Mouse (Mus musculus) skeletal muscle tissue, postnatal 0 days (tissue): ENCODE results near the gene Kcng1. TPM values are rescaled to one million over a fixed set of nuclear protein-coding genes. Genes with fewer than 3 reads are reported as not detected.

Source experiments
- polyA plus RNA-seq: library from polyadenylated mRNA; unstranded; fragments of >200 nt; fragmentation: Nextera tagmentation; extraction: Ambion mirVana; gene quantifications from 2 replicates; pipeline ENCODE4 v1.2.1, GENCODE M21; 2015

Kcng1 gene
- polyA plus RNA-seq = 0.09 and 0.13 TPM in 2 replicates

GRCm38 (mm10) chr2:168281582-168281981, at the start of gene Kcng1:
Kcng1 (minus strand) TSS chr2:168281736.

GRCm38 (mm10) chr2:168230026-168230728, 51.4 kb downstream of the Kcng1 start, which contains the start of the genes Gm20716, Dpm1 and Mocs3:
Gm20716 (minus strand) TSS chr2:168230364.
Dpm1 (minus strand) TSS chr2:168230591.
Mocs3 (plus strand) TSS chr2:168230622.

Other genes with a start within 250 kb of the Kcng1 start
- 0.87 and 1.2 TPM in 2 replicates for gene Pard6b, start 200.7 kb downstream of the Kcng1 start, polyA plus RNA-seq
- 3.5 and 5.0 TPM in 2 replicates for gene Adnp, start 74.6 kb downstream of the Kcng1 start, polyA plus RNA-seq
- gene Gm20716, start 51.4 kb downstream of the Kcng1 start, polyA plus RNA-seq = 4.7 and 6.6 TPM in 2 replicates
- 131 and 136 TPM in 2 replicates for gene Dpm1, start 51.1 kb downstream of the Kcng1 start, polyA plus RNA-seq
- gene Mocs3, start 51.1 kb downstream of the Kcng1 start, polyA plus RNA-seq = 4.4 and 5.2 TPM in 2 replicates